11 mouse cellular contexts compared by ENCODE assay signal in the genomic region with DNA sequence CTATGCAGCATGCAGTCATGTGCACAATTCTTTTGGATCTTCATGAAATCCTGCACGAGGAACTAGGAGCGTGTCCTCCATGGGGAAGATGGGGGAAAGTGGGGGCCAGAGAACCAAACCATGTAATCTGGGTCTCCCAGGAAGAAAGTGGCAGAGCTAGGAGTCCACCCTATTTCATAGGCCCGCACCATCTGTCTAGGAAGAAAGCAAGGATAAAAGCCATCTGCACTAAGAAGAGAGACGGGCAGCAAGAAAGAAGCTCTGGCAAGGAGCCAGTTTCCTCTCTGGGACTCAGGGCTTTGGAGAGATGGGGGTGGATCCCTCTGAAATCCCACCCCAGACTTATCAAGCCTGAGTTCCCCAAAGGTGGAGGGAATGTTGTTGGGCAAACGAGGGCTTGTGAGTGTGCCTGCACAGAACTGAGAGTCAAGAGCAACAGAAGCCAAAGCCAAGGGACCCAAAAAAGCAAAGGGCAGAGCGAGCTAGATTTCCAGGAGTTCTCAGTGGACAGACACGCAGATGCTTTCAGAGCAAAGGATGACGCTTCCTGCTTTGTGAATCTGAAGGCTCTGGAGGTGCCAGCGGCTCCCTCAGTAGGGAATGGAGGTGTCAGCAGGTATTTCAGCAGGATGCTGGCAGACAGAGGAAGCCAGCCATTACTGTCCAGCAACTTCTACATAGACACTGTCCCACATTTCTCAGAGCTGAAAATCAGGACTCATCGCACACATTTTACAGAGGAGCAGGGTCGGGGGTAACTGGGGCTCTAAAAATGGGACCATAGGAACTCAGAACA.
A peak's percentile ranks its signal among the peaks of the same experiment; 100 is the strongest.
DNase-seq lines count a peak whose midpoint lies in the region; ATAC-seq and TF ChIP-seq lines count a peak whose summit lies in the region.
"Had no signal": no experiment of that assay in that cellular context is flagged by ENCODE, and none has a peak within 500 bp of the region (broad histone marks: within the 10 kb centered on the region; RNA-seq: fewer than 3 reads in every experiment).

No protein-coding gene starts in this region.

- DNase-seq in kidney, postnatal 10 days, result peak; percentile 22
- DNase-seq in kidney, adult 2 months, result no peak
- DNase-seq in Muller cell, postnatal 12 days (ENCODE audit: inconsistent ontology term), result peak; percentile 13
- peak; percentile 28 for DNase-seq in cerebellum, adult 11 months
- DNase-seq in forebrain, postnatal 0 days, result peak; percentile 69
- no peak for DNase-seq in natural killer cell, adult 2 months (ENCODE audit: low spot score in 2 of 2)
- no peak for DNase-seq in adrenal gland, postnatal 25 days
- no peak for DNase-seq in heart, adult 9 months (ENCODE audit: low spot score in 2 of 2)
- DNase-seq: gastrocnemius, postnatal 10 days; liver, postnatal 0 days; thymus, postnatal 25 days had no signal

- H3K9ac ChIP-seq in forebrain, postnatal 0 days, result no peak overlapping the region
- H3K9ac ChIP-seq: liver, postnatal 0 days had no signal

- H3K27me3 ChIP-seq in kidney, adult 2 months (replicated peaks; ENCODE audit: control insufficient read depth, insufficient read depth, low read length), result no peaks in the 10 kb centered on the region
- no peaks in the 10 kb centered on the region for H3K27me3 ChIP-seq in forebrain, postnatal 0 days (ENCODE audit: insufficient read depth, low read length)

- TF ChIP-seq POLR2A in kidney, adult 2 months (IDR thresholded peaks at IDR 0.05; ENCODE audit: low read depth, low read length), result no peak

- H3K36me3 ChIP-seq in kidney, adult 2 months (ENCODE audit: control insufficient read depth, insufficient read depth, low read length), result no peaks in the 10 kb centered on the region
- H3K36me3 ChIP-seq in forebrain, postnatal 0 days (ENCODE audit: insufficient read depth), result no peaks in the 10 kb centered on the region

- WGBS in kidney, adult 2 months, result 74% methylated on average over 11 of the region's 11 CpGs
- WGBS in forebrain, postnatal 0 days, result 63% methylated on average over 11 of the region's 11 CpGs

- no peak for TF ChIP-seq CTCF in kidney, adult 2 months (conservative IDR thresholded peaks at IDR 0.05; ENCODE audit: insufficient read depth, insufficient read length, low read depth, low read length)
- no peak for TF ChIP-seq CTCF in forebrain, postnatal 0 days (IDR thresholded peaks at IDR 0.05; ENCODE audit: low read depth)

- peak; percentile 80 for ATAC-seq in forebrain, postnatal 0 days
- ATAC-seq: liver, postnatal 0 days had no signal

- no peak overlapping the region for H3K27ac ChIP-seq in kidney, adult 2 months (ENCODE audit: insufficient read depth, low read depth, low read length)
- no peak overlapping the region for H3K27ac ChIP-seq in forebrain, postnatal 0 days (ENCODE audit: low read depth, low read length)

- H3K4me1 ChIP-seq in kidney, adult 2 months (ENCODE audit: control insufficient read depth, insufficient read depth, low read length), result no peaks in the 10 kb centered on the region
- H3K4me1 ChIP-seq in forebrain, postnatal 0 days (ENCODE audit: insufficient read depth), result no peaks in the 10 kb centered on the region

- H3K4me3 ChIP-seq in kidney, adult 2 months (ENCODE audit: insufficient read depth, low read depth, low read length), result no peak overlapping the region
- no peak overlapping the region for H3K4me3 ChIP-seq in forebrain, postnatal 0 days (ENCODE audit: low read depth, low read length)

- no peak overlapping the region for H3K4me2 ChIP-seq in forebrain, postnatal 0 days (ENCODE audit: low read depth)

- no peaks in the 10 kb centered on the region for H3K9me3 ChIP-seq in forebrain, postnatal 0 days (ENCODE audit: low read length)

Comparison
In these comparisons a context has a peak if more than half of its experiments do, and no peak if none do; other contexts are left out.
1. DNase-seq: peak in kidney, postnatal 10 days (single experiment), Muller cell, postnatal 12 days (single experiment), cerebellum, adult 11 months (single experiment) and forebrain, postnatal 0 days (single experiment); none in kidney, adult 2 months (single experiment), natural killer cell, adult 2 months (0 of 2), adrenal gland, postnatal 25 days (single experiment) and heart, adult 9 months (0 of 2).